Comparison of ENCODE assay signal across 12 mouse cellular contexts in the genomic region with DNA sequence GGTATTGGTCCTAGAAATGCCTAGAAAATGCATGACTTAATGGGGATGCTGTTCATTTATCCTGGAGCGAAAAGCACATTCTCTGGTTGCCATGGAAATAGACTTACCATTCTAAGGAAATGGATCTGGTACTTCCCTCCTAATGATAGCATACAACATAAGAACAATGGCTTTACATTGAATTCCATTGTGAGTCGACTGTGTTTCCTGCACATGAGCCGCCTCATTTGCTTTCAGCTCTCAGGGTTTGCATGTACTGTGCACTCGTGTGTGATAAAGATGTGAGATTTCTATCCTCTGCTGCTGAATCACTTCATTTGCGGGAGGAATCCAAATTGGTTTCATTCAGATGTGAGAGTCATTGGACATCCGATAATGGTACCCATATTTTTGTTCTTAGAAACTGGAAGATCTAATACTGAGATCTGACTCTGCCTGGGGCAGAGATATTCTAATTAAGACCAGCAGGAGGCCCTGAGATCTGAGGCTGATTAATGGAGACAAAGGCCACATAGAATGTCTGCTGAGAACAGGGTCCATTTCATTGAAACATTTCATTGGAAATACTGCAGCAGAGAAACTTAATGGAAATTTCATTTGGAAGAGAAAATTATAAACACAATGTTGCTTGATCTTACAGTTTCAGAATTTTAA.
DNase-seq lines count a peak whose midpoint lies in the region; ATAC-seq and TF ChIP-seq lines count a peak whose summit lies in the region.
"Had no signal": no experiment of that assay in that cellular context is flagged by ENCODE, and none has a peak within 500 bp of the region (broad histone marks: within the 10 kb centered on the region; RNA-seq: fewer than 3 reads in every experiment).

No protein-coding gene starts in this region.

- no peaks in the 10 kb centered on the region for H3K36me3 ChIP-seq in forebrain, embryonic 11.5 days (ENCODE audit: control insufficient read depth, insufficient read depth, low read length)
- no peaks in the 10 kb centered on the region for H3K36me3 ChIP-seq in hindbrain, embryonic 16.5 days (ENCODE audit: control insufficient read depth, insufficient read depth, low read length)
- no peaks in the 10 kb centered on the region for H3K36me3 ChIP-seq in heart, embryonic 12.5 days
- H3K36me3 ChIP-seq: embryonic facial prominence, embryonic 13.5 days; heart, embryonic 13.5 days; limb, embryonic 10.5 days had no signal

- no peak overlapping the region for H3K9ac ChIP-seq in forebrain, embryonic 11.5 days (ENCODE audit: low read length)
- H3K9ac ChIP-seq in hindbrain, embryonic 16.5 days (ENCODE audit: low read depth, low read length) = no peak overlapping the region
- no peak overlapping the region for H3K9ac ChIP-seq in heart, embryonic 12.5 days
- H3K9ac ChIP-seq: embryonic facial prominence, embryonic 13.5 days; heart, embryonic 13.5 days had no signal

- ATAC-seq in forebrain, embryonic 11.5 days (replicated peaks; ENCODE audit: low FRiP score) = peak; percentile 97
- peak; percentile 91 for ATAC-seq in hindbrain, embryonic 16.5 days
- ATAC-seq in heart, embryonic 12.5 days (ENCODE audit: insufficient number of reproducible peaks, low FRiP score) = no peak
- ATAC-seq: intestine, postnatal 0 days had no signal

- WGBS in forebrain, embryonic 11.5 days = 8% methylated on average over 6 of the region's 6 CpGs
- 16% methylated on average over 6 of the region's 6 CpGs for WGBS in hindbrain, embryonic 16.5 days
- 17% methylated on average over 6 of the region's 6 CpGs for WGBS in olfactory bulb, adult 2 months
- WGBS in heart, embryonic 12.5 days = 70% methylated on average over 6 of the region's 6 CpGs

- H3K4me2 ChIP-seq in forebrain, embryonic 11.5 days (ENCODE audit: low read depth, low read length, severe bottlenecking) = peak overlapping the region; percentile 15; the same call in 1 of the 2 replicates
- no peak overlapping the region for H3K4me2 ChIP-seq in hindbrain, embryonic 16.5 days (ENCODE audit: low read length)
- no peak overlapping the region for H3K4me2 ChIP-seq in heart, embryonic 12.5 days
- H3K4me2 ChIP-seq: embryonic facial prominence, embryonic 13.5 days; heart, embryonic 13.5 days had no signal

- peak overlapping the region; percentile 82 for H3K27ac ChIP-seq in forebrain, embryonic 11.5 days (ENCODE audit: low read depth, low read length)
- H3K27ac ChIP-seq in hindbrain, embryonic 16.5 days (ENCODE audit: low read depth, low read length) = peak overlapping the region; percentile 75
- peak overlapping the region; percentile 50; the same call in 1 of the 2 replicates for H3K27ac ChIP-seq in olfactory bulb, adult 2 months (ENCODE audit: insufficient read depth, low read depth, low read length)
- H3K27ac ChIP-seq in heart, embryonic 12.5 days (ENCODE audit: poor library complexity, severe bottlenecking) = no peak overlapping the region
- H3K27ac ChIP-seq: embryonic facial prominence, embryonic 13.5 days; heart, embryonic 13.5 days; limb, embryonic 10.5 days had no signal

- H3K4me3 ChIP-seq in forebrain, embryonic 11.5 days (ENCODE audit: low read depth, low read length) = no peak overlapping the region
- H3K4me3 ChIP-seq in hindbrain, embryonic 16.5 days (ENCODE audit: low read length) = no peak overlapping the region
- H3K4me3 ChIP-seq in olfactory bulb, adult 2 months (ENCODE audit: insufficient read depth, low read depth, low read length) = no peak overlapping the region
- no peak overlapping the region for H3K4me3 ChIP-seq in heart, embryonic 12.5 days
- H3K4me3 ChIP-seq: embryonic facial prominence, embryonic 13.5 days; heart, embryonic 13.5 days; limb, embryonic 10.5 days had no signal

- peaks cover 5% of the 10 kb centered on the region; the same call in 1 of the 2 replicates for H3K4me1 ChIP-seq in forebrain, embryonic 11.5 days (replicated peaks; ENCODE audit: control insufficient read depth, insufficient read depth, low read length)
- peaks cover 4% of the 10 kb centered on the region; the same call in 1 of the 2 replicates for H3K4me1 ChIP-seq in hindbrain, embryonic 16.5 days (ENCODE audit: control insufficient read depth, insufficient read depth, low read depth, low read length)
- H3K4me1 ChIP-seq in olfactory bulb, adult 2 months (ENCODE audit: control insufficient read depth, insufficient read depth, low read length) = peaks cover 5% of the 10 kb centered on the region
- H3K4me1 ChIP-seq in heart, embryonic 12.5 days (replicated peaks) = peaks cover 15% of the 10 kb centered on the region
- H3K4me1 ChIP-seq: limb, embryonic 10.5 days had no signal

- TF ChIP-seq POLR2A in olfactory bulb, adult 2 months (IDR thresholded peaks at IDR 0.05; ENCODE audit: insufficient read depth, low read depth, low read length) = no peak

- TF ChIP-seq CTCF in olfactory bulb, adult 2 months (IDR thresholded peaks at IDR 0.05; ENCODE audit: insufficient read depth, low read depth, low read length) = no peak

- no peaks in the 10 kb centered on the region; the same call in 1 of the 2 replicates for H3K9me3 ChIP-seq in forebrain, embryonic 11.5 days (ENCODE audit: control insufficient read depth, low read length)
- H3K9me3 ChIP-seq in hindbrain, embryonic 16.5 days (ENCODE audit: control insufficient read depth, low read length) = no peaks in the 10 kb centered on the region
- H3K9me3 ChIP-seq in heart, embryonic 12.5 days (replicated peaks) = 0 out of 2 replicates have a peak, but pooled peaks cover 3% of the 10 kb centered on the region
- H3K9me3 ChIP-seq: embryonic facial prominence, embryonic 13.5 days; heart, embryonic 13.5 days; limb, embryonic 10.5 days had no signal

- DNase-seq in embryo, embryonic 10.5 days (ENCODE audit: low spot score) = peak; percentile 52
- peak; percentile 68 for DNase-seq in forebrain, embryonic 11.5 days (ENCODE audit: low spot score)
- DNase-seq in T-cell, adult 2 months (ENCODE audit: low spot score) = no peak
- no peak for DNase-seq in spleen, postnatal 4 days (ENCODE audit: low spot score in 2 of 2)
- DNase-seq: thymus, postnatal 25 days had no signal

- no peaks in the 10 kb centered on the region for H3K27me3 ChIP-seq in forebrain, embryonic 11.5 days (ENCODE audit: control insufficient read depth, insufficient read depth, low read length)
- H3K27me3 ChIP-seq in hindbrain, embryonic 16.5 days (replicated peaks; ENCODE audit: control insufficient read depth, insufficient read depth, low read length) = no peaks in the 10 kb centered on the region
- H3K27me3 ChIP-seq in heart, embryonic 12.5 days (replicated peaks) = no peaks in the 10 kb centered on the region
- H3K27me3 ChIP-seq: embryonic facial prominence, embryonic 13.5 days; heart, embryonic 13.5 days had no signal

Comparison
In these comparisons a context has a peak if more than half of its experiments do, and no peak if none do; other contexts are left out.
1. DNase-seq: peak in embryo, embryonic 10.5 days (single experiment) and forebrain, embryonic 11.5 days (single experiment); none in T-cell, adult 2 months (single experiment) and spleen, postnatal 4 days (0 of 2).